Mouse (Mus musculus): ENCODE results near the gene Rasal2. TPM values are rescaled to one million over a fixed set of nuclear protein-coding genes. Genes with fewer than 3 reads are reported as not detected.
"Not testable (repeated sequence)": the region's sequence is repeated elsewhere in the genome, so short reads cannot be mapped to it uniquely, and the experiment has no call there.

Gene Rasal2
- total RNA-seq, 2 experiments from 2014 or later = 91.1 to 93.7 TPM

DNA sequence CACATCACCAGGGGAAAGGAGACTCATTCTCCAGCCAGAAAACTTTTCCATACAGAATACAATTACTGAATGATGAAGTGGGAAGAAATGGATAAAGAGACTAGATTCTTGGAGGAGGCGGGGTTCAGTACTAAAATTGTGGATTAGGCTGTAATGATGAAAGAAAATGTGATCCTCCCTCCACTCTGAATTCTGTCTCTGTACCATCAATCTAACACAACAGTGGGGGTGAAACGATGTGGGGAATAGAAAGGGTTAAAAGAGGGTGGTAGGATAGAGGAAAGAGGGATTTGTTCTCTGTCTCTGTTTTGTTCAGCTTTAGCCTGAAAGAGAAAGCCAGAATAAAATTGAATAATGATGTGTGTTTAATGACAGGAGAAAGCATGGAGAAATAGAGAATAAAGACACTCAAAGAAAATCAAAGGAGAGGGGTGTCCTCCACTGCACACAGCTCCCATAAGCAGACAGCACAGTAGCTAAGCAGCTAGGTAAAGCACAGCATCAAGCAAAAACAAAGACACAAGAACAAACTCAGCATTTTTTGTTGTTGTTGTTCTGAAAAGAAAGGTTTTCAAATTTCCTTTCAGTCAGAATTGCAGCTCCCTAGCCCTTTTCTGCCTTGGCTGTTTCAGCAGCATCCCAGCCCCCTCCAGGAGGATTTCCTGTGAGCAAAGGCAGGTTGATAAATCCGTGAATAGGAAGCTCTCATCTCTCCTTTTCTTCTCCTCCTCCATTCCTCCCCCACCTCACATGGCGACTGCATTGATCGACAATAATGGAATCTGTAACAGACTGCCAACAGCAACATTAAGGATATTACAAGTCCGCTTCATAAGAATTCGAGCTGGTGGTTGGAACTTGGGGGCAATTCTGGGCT, 168.6 kb downstream of the Rasal2 start:
- H3K4me3 ChIP-seq = peak overlapping the region; percentile 49
- H3K27ac ChIP-seq = peak overlapping the region; percentile 91
- DNase-seq (ENCODE audit: low spot score in 2 of 2) = peak in 1 of 2 experiments; percentile 36
- no peak for TF ChIP-seq CTCF (conservative IDR thresholded peaks at IDR 0.05)

DNA sequence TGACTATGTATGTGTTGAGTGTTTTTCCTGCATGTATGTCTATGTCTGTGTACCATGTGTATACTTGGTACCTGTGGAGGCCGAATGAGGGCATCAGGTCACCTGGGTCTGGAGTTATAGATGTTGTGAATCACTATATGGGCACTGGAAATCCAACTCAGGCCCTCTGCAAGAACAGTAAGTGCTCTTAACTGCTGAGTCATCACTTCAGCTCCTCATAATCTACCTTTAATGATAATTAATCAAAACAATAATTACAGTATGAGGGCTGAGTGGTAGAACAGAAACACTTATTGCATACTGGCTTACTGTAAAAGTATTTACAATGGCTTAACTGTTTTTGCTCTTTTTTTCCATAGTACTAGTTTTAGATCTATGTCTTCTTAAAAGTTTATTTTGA, 172.7 kb downstream of the Rasal2 start:
- Histone ChIP-seq H3K27ac (no peak overlapping the region), H3K4me3 (no peak overlapping the region)
- TF ChIP-seq CTCF (conservative IDR thresholded peaks at IDR 0.05) = no peak
- no peak for DNase-seq (ENCODE audit: low spot score in 2 of 2)

DNA sequence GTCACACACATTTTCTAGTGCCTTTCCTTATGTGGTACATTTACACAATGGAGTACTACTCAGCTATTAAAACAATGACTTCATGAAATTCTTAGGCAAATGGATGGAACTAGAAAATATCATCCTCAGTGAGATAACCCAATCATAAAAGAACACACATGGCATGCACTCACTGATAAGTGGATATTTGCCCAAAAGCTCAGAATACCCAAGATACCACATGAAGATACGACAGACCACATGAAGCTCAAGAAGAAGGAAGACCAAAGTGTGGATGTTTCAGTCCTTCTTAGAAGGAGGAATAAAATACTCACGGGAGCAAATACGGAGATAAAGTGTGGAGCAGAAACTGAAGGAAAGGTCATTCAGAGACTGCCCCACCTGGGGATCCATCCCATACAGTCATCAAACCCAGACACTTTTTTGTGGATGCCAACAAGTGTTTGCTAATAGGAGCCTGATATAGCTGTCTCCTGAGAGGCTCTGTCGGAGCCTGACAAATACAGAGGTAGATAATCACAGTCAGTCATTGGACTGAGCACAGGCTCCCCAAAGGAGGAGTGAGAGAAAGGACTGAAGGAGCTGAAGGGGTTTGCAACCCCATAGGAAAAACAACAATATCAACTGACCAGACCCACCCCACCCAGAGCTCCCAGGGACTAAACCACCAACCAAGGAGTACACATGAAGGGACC, 175.6 kb downstream of the Rasal2 start:
- not testable (repeated sequence) for H3K27ac ChIP-seq; DNase-seq (ENCODE audit: low spot score in 2 of 2); H3K4me3 ChIP-seq

DNA sequence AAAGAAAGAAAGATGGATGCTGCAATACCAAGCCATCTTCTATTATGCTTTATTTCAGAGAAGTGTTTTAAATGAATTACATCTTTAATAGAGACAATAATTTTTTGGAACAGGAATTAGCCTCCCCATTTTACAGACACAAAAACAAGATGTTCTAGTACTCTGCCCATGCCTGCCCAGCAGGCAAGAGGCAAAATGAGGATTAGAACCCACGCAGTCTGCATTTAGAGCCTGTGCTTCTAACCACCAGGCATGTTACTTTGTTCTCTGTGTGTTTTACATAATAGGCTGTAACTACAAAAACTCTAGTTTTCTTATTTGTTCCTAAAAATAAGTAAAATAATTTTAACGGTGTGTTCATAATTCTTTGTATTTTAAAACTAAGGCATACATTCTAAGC, 178.9 kb downstream of the Rasal2 start:
- Histone ChIP-seq H3K4me3 (no peak overlapping the region), H3K27ac (peak overlapping the region; percentile 86)
- DNase-seq (ENCODE audit: low spot score in 2 of 2) = peak; percentile 46 to 53
- no peak for TF ChIP-seq CTCF (conservative IDR thresholded peaks at IDR 0.05)

DNA sequence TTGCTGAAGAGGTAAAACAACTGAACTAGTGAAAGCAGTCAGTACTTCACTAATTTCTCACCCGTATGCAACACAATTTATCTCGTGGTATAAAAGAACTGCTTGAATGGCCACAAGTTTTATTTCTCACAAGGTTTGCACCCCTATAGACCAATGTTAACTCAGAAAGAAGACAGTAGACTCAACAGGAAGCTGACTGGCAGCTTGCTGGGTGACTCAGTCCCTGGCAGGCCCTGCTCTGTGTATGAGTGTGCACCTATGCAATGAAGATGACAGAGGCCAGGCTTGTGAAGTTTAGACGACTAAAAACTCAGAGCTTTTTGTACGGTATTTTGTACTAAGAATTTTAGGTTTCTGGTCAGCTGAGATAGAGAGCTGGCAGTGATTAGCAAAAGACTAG, 180.0 kb downstream of the Rasal2 start:
- DNase-seq (ENCODE audit: low spot score in 2 of 2) = peak in 1 of 2 experiments; percentile 37
- H3K27ac ChIP-seq = peak overlapping the region; percentile 86
- no peak overlapping the region for H3K4me3 ChIP-seq
- no peak for TF ChIP-seq CTCF (conservative IDR thresholded peaks at IDR 0.05)

DNA sequence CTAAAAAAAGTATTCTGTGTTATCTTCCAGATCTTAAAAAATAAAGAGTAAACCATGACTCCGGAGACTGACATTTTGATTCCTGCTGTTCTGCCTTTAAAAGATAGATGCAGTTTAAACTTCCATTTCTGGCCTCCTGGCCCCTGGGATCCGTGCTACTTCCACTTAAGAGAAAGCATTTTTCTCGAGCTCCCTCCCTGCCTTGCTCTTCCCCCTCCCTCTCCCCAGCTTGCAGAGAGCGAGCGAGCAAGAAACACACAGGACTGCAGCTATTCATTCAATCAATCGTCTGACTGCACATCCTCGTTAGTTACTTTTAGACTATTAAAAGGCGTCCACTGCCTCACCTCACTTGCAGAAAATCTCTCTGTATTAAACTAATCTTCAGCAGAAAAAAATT, 181.4 kb downstream of the Rasal2 start:
- peak overlapping the region; percentile 86 for H3K27ac ChIP-seq
- TF ChIP-seq CTCF (conservative IDR thresholded peaks at IDR 0.05) = no peak
- H3K4me3 ChIP-seq = peak overlapping the region; percentile 52
- DNase-seq (ENCODE audit: low spot score in 2 of 2) = peak; percentile 46 to 47

DNA sequence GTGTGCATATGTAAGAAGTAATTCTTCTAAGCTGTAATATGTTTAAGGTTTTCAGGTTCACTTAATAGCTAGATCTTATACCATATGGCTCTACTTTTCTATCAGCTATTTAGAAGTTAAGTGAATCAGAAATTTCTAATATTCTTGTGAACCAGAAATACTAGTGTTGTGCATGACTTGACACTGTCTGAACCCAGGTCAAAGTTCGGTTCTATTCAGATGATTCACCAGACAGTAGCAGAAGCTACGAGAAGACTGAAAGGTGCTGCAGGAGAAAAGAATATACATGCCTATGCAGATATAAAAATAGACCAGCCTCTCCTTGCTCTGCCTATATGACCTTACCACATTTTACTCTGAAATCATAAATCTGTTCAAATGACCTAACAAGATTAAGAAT, 182.0 kb downstream of the Rasal2 start:
- no peak for TF ChIP-seq CTCF (conservative IDR thresholded peaks at IDR 0.05)
- peak overlapping the region; percentile 86 for H3K27ac ChIP-seq
- no peak for DNase-seq (ENCODE audit: low spot score in 2 of 2)
- peak overlapping the region; percentile 52 for H3K4me3 ChIP-seq

DNA sequence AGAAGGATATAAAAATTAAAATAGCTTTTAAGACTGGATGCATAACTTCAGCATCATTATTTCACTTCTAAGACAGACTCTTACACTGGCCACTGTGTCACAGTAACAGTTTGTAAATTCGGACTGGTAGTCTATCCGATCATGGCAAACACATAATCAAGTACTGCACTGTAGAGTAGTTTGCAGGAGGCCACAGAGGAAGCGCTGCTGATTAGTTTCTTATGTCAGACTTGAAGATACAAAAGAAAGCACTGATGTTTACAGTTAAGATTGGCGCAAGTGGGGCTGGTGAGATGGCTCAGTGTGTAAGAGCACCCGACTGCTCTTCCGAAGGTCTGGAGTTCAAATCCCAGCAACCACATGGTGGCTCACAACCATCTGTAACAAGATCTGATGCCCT, 187.4 kb downstream of the Rasal2 start:
- Histone ChIP-seq H3K27ac (no peak overlapping the region), H3K4me3 (no peak overlapping the region)
- TF ChIP-seq CTCF (conservative IDR thresholded peaks at IDR 0.05) = no peak

DNA sequence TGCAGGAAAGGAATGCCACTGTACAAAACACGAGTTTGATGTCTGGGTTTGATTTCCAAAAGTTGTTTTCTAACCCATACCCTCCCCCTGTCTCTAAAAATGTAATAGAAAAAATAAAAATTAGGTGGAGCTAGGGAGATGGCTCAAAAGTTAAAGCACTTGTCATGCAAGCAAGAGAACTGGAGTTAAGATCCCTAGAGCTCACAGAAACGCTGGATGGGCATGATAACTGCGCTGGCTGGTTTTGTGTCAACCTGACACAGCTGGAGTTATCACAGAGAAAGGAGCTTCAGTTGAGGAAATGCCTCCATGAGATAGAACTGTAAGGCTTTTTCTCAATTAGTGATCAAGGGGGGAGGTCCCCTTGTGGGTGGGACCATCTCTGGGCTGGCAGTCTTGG, 191.5 kb downstream of the Rasal2 start:
- no peak overlapping the region for H3K27ac ChIP-seq
- no peak for TF ChIP-seq CTCF (conservative IDR thresholded peaks at IDR 0.05)
- DNase-seq (ENCODE audit: low spot score in 2 of 2) = no peak
- H3K4me3 ChIP-seq = no peak overlapping the region

More for the DNA sequence above, 187.4 kb downstream of the Rasal2 start:
- DNase-seq (ENCODE audit: low spot score in 2 of 2) = no peak

DNA sequence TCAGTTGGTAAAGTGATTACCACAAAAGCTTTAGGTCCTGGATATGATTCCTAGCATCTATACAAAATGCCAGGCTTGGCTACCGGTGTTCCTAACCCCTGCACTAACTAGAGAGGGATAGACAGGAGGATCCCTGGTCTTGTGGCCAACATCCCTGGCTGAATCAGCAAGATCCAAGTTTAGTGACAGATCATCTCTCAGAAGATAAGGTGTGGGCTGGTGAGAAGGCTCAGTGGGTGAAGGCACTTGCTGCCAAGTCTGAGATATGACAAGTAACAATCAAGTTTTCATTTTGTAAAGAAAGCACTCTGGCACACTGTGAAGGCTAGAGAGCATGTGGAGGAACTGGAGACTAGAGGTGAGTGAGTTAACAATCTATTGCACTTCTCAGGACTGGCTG, 191.9 kb downstream of the Rasal2 start:
- H3K27ac ChIP-seq = no peak overlapping the region
- H3K4me3 ChIP-seq = no peak overlapping the region
- DNase-seq (ENCODE audit: low spot score in 2 of 2) = no peak
- no peak for TF ChIP-seq CTCF (conservative IDR thresholded peaks at IDR 0.05)

DNA sequence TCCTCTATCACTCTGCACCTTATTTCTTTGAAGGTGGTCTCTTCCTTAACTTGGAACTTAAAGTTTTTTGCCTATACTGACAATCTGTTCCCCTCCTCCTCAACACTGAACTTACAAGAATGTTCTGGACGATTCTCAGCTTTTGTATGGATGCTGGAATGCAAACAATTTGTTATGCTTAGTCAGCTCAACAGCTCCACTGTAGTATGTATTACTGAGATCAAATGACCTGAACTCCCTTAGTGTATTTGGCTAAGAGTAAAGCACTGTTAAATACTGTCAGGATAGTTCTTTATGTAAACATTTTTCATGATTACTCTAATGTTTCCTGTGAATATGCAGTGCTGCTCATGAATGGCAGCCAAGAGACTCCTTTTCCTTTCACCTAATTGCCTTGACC, 203.6 kb downstream of the Rasal2 start:
- DNase-seq (ENCODE audit: low spot score in 2 of 2) = no peak
- no peak overlapping the region for H3K27ac ChIP-seq
- no peak for TF ChIP-seq CTCF (conservative IDR thresholded peaks at IDR 0.05)
- H3K4me3 ChIP-seq = no peak overlapping the region

DNA sequence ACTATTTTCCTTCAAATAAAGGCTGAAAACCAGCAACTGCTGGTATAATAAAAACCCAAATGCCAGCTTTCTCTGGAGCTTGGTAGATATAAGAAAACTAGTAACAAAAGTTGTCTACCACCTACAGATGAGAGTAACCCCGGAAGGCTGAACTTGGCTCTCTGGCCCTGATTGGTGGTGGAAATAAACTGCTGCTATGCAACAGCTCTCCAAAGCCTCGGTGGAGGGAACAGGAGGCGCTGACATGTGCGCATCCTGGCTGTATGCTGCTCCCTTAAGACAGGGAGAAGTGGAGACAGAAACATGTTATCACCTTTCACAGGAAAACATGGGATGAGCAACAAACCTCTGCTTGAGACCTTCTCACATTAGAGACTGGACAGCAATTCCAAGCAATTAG, 206.7 kb downstream of the Rasal2 start:
- no peak overlapping the region for H3K4me3 ChIP-seq
- peak; percentile 29 to 35 for DNase-seq (ENCODE audit: low spot score in 2 of 2)
- H3K27ac ChIP-seq = peak overlapping the region; percentile 60; the same call in 1 of the 2 replicates
- no peak for TF ChIP-seq CTCF (conservative IDR thresholded peaks at IDR 0.05)

DNA sequence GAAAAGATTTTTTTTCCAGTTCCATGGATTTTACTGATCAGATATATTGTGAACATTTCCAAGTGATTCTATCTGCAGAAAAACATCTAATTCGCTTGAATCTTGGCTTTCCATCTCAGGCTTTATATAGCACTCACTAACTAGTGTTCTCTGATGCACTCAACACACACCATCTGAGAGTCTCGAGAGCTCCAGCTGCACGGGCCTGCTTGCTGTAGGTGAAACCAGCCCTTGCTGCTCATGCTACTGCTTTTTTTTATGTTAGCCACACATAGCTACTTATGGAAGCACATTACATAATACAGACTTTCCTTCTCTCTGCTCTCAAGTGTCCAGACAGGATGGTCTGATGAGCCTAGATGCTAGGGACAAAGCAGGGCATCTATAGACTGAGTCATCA, 229.4 kb downstream of the Rasal2 start:
- Histone ChIP-seq H3K4me3 (no peak overlapping the region), H3K27ac (peak overlapping the region; percentile 60)
- TF ChIP-seq CTCF (conservative IDR thresholded peaks at IDR 0.05) = no peak
- DNase-seq (ENCODE audit: low spot score in 2 of 2) = no peak

Measured in layer of hippocampus, adult 2 months (tissue).